Mouse (Mus musculus) v-Abl transformed pro-B cells (cell line): ENCODE measurements around the gene Lrsam1.
"Not testable (repeated sequence)": the region's sequence is repeated elsewhere in the genome, so short reads cannot be mapped to it uniquely, and the experiment has no call there.

ENCODE experiments used
- in situ Hi-C, 2 experiments: fragments of 400-800 bp; cut with MboI; formaldehyde crosslinking; loops; one replicate each; pipeline ENCODE4 v1.15.1; 2025; ENCODE audit not compliant: unreplicated experiment in 2 of 2

The Lrsam1 gene

DNA sequence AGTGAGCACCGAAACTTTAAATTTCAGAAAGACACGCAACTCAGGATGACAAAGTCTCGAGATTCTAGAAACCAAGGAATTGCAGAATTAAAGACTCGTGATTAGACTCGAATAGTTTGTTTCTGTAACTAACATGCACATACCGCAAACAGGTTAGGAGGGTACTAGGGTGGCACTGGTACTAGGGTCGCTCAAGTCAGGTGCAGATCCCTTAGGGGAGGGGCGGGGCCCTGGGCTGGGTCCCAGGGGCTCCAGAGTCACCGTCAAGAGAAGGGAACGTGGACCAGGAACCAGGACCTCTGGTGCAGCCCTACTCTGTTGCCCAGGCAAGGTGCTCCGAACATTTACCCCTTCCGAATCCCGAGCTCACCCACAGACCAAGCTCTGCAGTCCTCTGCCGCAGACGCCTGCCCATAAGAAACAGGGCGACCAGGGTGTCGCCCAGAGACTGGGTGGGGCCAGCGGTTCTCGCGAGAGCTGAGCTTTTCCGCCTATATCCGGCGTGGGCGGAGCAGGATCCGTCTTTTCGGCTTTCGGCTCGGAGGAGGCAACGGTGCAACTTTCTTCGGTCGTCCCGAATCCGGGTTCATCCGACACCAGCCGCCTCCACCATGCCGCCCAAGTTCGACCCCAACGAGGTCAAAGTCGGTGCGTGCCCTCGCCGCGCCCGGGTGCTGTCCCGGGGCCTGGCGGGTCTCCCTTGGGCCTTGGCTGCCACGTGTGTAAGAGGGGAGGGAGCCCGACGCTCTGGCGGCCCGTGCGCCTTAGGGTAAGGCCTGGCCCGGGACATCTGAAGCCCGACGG, at the start of gene Lrsam1, which contains the start of gene Rpl12:
Gene Lrsam1, minus strand, starts transcription at position 423 of the 804 bp plus-strand sequence.
Gene Rpl12, plus strand, starts transcription at position 368 of the 804 bp plus-strand sequence.
- in situ Hi-C loops, result no loop called here

DNA sequence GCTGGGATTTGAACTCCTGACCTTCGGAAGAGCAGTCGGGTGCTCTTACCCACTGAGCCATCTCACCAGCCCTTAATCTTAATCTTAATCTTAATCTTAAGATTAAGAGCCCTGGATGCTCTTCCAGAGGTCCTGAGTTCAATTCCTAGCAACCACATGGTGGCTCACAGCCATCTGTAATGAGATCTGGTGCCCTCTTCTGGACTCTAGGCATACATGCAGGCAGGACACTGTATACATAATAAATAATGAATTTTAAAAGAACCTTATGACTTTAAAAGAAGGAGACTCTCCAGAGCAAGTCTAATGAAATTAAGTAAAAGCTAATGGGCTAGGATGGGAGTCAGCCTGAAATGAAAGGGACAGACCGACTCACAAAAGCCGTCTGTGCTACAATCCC, 47.6 kb upstream of the Lrsam1 start:
- in situ Hi-C loops, result not testable (repeated sequence)

DNA sequence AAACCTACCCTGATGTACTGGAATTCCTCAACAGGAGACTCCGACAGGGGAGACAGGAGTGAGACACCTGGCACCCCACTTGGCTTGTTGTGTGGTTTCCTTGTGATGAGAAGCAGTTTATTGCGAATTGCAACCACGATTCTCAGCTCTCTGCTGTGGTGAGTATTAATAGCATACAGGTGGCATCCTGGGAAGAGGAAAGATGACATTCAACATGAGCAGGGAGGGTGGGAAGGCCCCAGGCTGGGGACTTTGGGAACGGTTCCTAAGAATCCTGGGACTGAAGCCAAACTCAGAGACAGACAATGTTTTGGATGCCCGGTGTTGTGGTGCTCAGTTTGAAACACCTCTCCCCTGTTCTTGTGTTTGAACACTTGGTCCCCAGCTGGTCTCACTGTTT, 43.6 kb upstream of the Lrsam1 start:
- in situ Hi-C loops, result no loop called here

DNA sequence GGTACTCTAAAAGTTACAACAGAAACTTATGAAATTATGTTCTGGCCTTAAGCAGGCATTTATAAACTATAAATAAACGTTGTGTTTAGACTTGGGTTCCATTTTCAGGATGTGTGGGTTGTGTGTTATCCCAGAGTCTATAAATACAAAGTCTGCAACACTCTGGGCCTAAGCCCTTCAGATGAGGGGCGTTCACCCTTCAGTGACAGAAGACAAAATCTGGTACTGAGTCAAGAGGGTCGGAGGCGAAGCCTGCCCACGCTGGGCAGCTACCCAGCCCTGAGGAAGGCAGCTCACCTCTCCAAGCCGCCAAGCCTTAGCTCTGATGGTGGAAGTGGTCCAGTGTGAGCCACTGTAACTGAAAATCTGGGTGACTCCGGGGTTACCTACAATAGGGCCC, 40.7 kb upstream of the Lrsam1 start:
- in situ Hi-C loops, result no loop called here

DNA sequence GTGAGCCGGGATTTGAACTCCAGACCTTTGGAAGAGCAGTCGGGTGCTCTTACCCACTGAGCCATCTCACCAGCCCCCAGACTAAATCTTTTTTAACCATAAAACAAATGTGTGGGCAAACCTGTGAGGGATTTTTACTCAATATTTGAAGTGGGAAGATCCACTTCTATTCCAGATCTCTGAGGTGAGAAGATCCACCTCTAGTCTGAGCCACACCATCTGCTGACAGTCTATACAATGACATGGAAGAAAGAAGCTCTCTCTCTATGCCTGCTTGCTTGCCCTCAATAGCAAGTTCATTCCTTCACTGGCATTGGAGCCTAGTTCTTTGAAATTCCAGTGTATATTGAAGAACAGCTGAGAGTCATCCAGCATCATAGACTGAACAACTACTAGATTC, 38.3 kb upstream of the Lrsam1 start:
- in situ Hi-C loops, result loop anchor here in 1 of 2 experiments (10.0 kb wide), 1 partner anchor 355 kb away; no protein-coding TSS in a partner anchor

DNA sequence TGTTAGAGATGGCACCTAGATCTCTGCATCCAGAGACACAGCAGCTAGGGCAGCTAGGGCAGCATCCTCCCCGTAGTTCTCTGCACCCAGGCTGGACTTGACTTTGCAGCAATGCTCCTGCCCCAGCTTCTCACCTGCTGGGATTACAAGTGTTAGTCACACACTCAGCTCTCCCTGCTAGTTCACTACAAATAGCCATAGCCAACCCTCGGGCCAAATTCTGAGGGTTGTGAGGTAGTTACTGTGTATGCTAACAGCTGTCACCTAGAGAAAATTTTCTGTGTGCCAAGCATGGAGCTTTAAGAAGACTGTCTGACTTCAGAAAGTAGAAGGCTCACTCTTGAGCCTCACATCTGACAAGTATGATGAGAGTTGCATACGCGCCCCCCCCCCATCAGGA, 36.4 kb upstream of the Lrsam1 start:
- in situ Hi-C loops, result loop anchor here in 1 of 2 experiments (10.0 kb wide), 1 partner anchor 357 kb away; no protein-coding TSS in a partner anchor

DNA sequence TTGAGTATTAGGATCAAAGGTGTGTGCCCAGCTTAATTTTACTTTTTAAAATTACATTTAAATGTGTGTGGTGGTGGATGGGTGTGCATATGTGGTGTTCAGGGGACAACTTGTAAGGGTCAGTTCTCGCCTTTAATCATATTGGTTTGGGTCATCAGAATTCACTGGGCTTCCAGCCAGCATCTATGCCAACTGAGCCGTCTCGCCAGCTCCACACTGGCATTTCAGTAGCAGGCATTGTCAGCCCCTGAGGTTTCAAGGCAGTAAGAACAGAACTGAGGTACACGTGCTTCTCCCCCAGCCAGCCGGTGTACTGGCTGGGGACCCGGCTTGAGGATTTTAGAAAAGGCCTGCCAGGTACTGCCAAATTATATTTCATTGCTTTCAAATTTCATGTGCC, 35.7 kb upstream of the Lrsam1 start:
- in situ Hi-C loops, result loop anchor here in 1 of 2 experiments (10.0 kb wide), 1 partner anchor 358 kb away; no protein-coding TSS in a partner anchor

DNA sequence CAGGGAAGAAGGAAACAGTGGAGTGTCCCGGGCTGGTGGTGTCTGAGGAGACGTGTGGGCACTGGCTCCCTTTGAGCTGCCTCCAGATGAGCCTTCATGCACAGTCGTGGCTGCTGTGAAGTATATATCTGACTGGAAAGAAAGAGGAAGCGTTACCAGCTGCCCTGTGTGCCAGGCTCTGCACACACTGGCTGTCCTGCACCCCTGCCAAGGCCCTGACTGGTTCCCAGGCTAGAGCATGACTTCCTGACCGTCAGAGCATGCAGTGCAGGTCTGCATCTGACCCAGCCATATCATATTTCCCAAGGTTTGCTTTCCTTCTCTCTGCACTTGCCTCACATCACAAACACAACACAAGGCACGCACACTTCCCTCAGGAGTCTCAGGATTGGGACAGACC, 30.7 kb upstream of the Lrsam1 start:
- in situ Hi-C loops, result loop anchor here (5.0 to 10.0 kb wide), 2 partner anchors 35 to 363 kb away; no protein-coding TSS in a partner anchor

DNA sequence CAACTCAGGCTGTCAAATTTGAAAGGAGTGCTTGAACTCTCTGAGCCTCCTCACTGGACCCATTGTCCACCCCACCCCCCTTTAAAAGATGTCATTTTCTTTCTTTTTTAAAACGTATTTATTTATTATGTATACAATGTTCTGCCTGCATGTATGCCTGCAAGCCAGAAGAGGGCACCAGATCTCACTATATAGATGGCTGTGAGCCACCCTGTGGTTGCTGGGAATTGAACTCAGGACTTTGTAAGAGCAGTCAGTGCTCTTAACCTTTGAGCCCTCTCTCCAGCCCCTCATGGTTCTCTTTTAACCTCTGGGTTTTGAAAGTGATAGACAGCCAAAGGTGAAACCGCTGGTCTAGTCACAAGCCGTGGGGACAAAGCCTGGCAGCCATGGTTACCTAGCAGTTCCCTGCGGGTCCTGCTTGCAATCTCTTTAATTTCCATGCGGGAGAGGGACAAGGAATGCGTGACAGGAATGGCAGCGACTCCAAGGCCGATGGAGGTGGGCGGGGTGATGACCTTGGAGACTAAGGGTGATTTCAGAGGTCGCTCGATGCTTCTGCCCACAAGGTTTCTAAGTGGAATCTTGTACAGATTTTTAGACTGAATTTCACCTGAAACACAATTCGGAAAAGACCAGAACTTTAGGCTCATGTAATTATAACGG, 28.9 kb upstream of the Lrsam1 start:
- in situ Hi-C loops, result loop anchor here (5.0 to 10.0 kb wide), 2 partner anchors 33 to 365 kb away; no protein-coding TSS in a partner anchor

DNA sequence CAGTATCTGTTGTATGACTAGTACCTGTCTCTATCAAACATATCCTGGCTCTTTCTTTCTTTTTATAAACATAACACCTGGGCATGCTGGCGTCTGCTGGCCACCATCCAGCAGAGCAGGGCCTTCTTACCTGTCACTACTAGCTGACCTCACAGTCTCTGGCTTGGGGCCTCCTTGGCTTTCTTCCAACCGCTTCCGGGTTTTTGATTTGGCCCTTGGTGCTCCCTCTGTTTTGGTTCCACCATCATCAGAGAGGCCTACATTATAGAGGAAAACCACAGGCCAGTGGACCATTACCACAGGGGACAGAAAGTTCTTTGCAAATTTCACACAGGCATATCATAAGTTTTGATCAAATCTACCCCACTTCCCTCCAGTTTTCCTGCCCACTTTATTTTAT, 28.0 kb upstream of the Lrsam1 start:
- in situ Hi-C loops, result loop anchor here in 1 of 2 experiments (5.0 kb wide), 1 partner anchor 143 kb away; the partner anchor contains the start of gene Garnl3

DNA sequence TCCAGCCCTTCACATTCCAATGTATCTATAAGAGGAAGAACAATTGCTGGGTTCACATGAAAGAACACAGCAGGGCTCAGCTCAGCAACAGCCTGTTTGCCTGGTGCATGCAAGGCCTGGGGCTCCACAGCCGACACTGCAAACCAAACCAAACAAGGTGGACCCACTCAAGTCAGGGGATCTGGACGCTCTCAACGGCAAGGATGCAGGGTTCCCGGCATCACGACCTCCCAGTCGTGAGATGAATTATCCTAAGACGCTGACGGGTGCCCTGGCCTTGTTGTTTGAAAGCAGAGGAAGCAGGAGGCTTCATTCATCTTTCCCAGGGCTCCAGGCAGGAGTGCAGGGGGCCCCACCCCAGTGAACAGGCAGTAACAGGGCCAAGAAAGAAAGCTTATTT, 24.4 kb upstream of the Lrsam1 start:
- in situ Hi-C loops, result loop anchor here in 1 of 2 experiments (5.0 kb wide), 1 partner anchor 146 kb away; the partner anchor contains the start of gene Garnl3

DNA sequence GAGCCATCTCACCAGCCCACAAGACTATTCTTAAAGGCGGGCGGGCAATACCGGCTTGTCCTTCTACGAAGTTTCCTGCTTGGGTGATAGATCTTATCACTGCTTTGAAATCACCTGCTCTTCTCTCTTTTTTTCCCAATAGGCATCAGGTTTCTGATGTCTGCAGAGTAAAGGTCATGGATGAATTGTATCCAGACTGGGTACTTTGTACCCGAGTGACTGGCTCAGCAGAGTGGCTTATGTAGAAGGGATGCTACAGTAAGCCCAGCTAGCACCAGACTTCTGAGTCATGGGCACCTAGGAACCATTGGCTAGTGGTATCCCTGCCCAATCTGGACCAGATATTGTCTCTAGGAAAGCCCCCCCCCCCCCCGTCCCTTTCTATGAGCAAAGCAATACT, 22.2 kb upstream of the Lrsam1 start:
- in situ Hi-C loops, result no loop called here

DNA sequence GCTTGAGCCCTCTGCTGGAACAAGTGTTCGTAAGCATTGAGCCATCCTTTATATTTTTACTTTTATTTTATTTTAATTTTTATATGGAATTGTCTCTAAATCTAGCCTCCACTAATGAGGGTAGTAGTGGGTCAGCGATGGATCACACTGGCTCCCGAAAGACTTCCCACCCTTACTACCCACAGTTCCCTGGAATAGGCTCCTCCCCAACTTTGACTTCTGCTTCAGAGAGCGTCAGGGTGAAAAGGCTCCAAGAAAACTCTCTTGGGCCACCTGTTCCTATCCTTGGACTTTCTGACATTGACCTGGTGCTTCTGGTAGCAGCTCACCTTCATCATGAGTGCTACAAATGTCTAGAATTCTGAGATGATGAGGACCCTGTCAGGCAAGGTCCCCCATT, 21.3 kb upstream of the Lrsam1 start:
- in situ Hi-C loops, result no loop called here

DNA sequence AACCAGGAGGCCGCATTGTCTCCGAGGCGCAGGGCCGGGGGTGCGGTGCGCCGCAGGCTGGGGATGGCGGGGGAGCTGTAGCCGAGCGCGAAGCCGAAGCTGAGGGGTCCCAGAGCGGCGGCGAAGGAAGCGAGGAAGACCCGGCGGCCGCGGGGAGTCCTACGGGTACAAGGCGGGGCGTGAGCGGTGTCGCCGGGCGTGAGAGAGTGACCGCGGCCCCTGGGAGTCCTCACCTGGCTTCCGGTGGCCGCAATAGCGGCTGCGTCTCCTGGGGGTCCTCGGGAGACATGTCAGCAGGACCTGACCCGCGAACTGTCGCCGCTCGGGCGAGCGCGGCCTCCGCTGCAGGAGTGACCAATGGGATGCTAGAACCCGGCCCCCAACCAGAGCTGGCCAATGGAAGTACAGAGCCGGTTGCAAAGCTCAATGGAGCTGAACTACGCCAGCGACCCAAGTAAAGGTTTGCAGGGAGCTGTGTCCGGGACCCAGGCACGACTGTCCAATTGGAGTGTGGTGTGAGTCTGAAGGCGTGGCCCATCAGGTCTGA, 20.4 kb upstream of the Lrsam1 start, which contains the start of gene Slc2a8:
Gene Slc2a8, minus strand, starts transcription at position 359 of the 547 bp plus-strand sequence.
- in situ Hi-C loops, result no loop called here

DNA sequence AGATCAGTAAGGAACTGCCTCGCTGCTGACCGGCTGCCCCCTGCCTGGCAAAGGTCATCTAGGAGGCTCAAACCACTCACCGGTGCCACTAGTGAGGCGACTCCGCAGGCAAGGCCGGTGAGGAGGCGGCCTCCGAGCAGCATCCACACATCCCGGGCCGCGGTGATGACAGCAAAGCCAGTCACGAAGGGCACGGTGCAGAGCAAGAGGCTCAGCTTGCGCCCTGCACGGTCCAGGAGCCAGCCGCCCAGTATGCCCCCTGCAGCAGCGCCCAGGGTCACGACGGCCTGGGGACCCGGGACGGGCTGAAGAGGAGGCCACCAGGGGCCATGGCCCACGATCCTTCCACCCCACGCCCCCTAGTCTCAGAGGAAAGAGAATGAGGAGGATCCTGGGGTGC, 19.9 kb upstream of the Lrsam1 start:
- in situ Hi-C loops, result no loop called here

DNA sequence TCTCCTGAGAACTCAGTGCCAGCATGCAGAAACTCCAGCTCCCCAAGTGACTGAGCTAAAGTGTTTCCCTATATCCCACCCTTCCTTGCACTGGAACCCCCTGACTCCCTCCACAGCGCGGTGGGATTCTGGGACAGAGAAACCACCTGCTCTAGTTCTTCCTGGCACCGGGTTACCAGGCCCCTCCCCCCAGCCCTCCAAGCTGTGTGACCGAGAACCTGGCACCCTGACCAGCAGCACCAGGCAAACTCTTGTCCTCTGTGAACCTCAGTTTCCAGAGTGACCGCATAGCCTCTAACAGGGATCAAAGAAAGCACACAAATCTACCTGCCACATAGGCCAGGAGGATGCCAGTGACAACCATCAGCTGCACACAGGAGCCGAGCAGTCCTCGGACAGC, 18.3 kb upstream of the Lrsam1 start:
- in situ Hi-C loops, result no loop called here

DNA sequence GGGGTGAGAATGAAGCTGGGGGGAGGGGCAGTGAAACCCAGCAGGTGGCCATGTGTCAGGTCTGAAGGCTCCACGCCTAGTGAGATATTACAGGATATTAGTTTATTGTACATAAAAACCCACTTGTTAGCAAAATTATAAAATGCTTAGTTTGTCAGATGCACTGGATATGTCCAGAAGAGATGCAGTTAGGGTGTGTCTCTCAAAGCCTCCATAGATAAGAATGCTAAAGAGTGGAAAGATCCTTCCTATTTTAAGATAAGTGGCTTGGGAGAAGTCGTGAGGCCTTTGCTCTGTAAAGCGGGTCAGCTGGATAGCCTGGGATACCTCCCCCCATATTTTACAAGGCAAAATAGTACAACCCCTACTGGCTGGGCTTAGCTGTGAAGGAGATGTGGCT, 17.3 kb upstream of the Lrsam1 start:
- in situ Hi-C loops, result no loop called here

DNA sequence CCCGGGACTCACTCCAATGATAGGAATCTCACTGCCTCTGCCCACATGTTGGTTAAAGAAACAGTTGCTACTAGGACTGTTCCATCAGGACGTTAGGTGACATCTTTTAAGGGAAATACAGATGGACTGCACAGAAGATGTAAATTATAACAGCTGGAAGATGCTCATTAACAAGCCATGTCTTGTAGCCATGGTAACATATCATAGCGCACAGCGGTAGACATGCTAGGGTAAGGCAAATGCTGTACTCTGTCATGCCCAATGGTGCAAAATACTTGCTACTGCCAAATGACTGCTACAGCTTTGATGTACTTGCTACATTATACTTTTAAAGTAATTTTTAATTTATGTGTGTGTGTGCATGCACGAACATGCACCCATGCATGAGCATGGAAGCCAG, 15.7 kb upstream of the Lrsam1 start:
- in situ Hi-C loops, result no loop called here

DNA sequence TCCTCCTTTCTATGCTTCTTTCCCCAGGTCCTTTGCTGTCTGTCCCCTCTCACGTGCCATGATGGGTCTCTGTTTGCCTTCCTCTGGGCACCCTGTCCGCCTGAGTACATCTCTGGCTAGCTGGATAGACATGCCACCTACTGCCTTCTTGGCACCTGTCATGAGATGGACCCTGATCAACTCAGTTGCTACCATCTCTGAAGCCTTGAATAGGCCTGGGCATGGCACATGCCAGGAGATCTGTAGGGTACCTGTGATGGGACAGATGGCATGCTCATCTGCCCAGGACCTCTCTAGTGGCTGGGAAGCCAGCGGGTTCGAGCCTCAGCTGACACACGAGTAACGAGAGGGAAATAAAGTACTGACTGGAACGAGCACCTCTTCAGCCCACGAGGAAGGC, 12.8 kb upstream of the Lrsam1 start:
- in situ Hi-C loops, result no loop called here

DNA sequence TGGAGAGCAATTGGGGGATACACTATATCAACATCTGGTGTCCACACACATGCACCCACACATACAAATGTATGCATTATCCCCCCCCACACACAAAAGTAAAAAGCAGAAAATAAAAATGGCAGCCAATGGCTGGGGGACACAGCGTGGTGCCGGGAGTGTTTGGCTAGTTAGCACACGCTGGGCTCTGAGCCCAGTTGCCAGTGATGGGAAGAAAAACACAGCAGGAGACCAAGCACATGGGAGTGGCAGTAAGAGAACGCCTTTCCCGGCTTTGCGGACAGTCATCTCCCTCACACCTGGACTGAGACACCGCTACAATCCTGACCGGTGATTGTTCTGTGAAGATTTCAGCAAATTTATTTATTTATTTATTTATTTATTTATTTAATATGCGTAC, 9.8 kb upstream of the Lrsam1 start:
- in situ Hi-C loops, result no loop called here

DNA sequence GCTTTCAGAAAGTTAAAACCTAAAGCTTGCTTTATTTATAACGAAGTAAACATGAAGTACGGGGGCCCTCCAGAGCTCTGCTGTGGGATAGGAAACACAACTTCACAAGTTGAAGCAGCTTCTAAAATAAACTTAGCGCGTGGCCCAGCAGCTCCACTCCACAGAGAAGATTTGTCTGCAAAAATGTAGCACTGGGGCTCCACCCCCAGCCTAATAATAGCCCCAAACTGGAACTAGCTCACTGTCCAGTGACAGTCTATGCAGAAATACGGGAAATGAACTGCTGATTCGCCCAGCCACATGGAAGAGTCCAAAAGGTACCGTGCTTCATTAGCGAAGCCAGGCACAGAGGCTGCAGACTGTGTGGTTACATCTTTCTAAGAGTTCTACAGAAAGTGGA, 7.9 kb upstream of the Lrsam1 start:
- in situ Hi-C loops, result no loop called here
